Mouse (Mus musculus) kidney, postnatal 4 days (tissue): ENCODE measurements around the gene Btbd2.
A peak's percentile ranks its signal among the peaks of the same experiment; 100 is the strongest.

Experiments
- DNase-seq, 2 experiments: peaks; one replicate each; pipeline ENCODE4 v3.0.0; 2021; ENCODE audit warnings: mixed read lengths in 2 of 2

The Btbd2 gene

GRCm38 (mm10) chr10:80656863-80657623 is at the start of gene Btbd2:
Gene Btbd2 (minus strand): TSS chr10:80657071.
- DNase-seq: peak; percentile 44 to 60

DNA sequence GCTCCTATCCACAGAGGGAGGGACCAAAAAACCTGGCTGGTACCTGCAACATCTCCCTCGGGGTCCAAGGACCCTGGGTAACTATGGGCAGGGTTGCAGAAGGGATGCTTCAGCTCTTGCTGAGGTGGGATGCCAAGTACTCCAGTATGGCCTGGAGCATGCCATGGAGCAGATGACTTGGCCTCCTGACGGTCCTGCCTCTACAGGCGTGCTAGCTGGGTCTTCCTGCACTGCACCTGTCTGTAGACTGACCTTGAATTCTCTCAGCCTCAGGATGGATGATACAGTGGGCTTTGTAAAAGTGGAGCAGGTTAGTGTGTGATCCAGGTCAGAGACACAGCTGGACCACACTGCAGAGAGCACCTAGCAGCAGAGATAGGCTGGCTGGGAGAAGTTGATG is 48.6 kb upstream of the Btbd2 start:
- no peak for DNase-seq

GRCm38 (mm10) chr10:80705033-80705432 is 48.2 kb upstream of the Btbd2 start:
- DNase-seq: no peak

GRCm38 (mm10) chr10:80704418-80704817 is 47.5 kb upstream of the Btbd2 start:
- DNase-seq: no peak

- DNase-seq: no peak
Measured at GRCm38 (mm10) chr10:80703643-80704042, 46.8 kb upstream of the Btbd2 start.

DNA sequence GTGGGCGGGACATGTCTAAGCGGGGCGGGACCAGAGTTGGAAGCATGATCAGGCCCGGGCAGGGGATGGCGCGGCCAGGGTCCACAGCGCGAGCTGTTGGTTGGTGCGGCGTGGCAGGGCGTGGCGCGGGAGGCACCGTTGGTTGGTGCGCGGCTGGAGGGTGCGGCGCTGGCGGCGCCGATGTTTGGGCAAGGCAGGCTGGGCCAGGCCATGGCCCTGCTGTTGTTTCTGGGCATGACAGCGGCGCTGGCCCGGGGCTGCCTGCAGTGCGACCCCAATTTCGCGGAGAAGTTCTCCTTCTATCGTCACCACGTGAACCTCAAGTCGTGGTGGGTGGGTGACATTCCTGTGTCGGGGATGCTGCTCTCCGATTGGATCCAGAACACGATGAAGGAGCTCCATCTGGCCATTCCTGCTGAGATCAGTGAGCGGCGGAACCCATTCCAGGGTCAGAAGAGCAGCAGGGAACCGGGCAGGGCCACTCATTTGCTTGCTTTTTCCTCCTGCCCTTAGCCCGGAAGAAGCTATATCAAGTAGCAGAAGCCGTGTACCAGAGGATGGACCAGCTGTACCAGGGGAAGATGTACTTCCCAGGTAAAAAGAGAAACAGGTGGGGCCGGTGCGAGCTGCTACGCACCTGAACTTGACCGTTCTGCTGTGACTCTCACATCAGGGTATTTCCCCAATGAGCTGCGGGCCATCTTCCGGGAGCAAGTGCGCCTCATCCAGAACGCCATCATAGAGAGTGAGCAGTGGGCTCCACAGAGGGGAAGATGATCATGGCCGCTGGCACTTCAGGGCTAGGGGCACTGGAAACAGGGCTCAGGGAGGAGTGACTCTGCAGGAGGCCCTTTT is 45.9 kb upstream of the Btbd2 start:
- peak; percentile 96 to 98 for DNase-seq

DNA sequence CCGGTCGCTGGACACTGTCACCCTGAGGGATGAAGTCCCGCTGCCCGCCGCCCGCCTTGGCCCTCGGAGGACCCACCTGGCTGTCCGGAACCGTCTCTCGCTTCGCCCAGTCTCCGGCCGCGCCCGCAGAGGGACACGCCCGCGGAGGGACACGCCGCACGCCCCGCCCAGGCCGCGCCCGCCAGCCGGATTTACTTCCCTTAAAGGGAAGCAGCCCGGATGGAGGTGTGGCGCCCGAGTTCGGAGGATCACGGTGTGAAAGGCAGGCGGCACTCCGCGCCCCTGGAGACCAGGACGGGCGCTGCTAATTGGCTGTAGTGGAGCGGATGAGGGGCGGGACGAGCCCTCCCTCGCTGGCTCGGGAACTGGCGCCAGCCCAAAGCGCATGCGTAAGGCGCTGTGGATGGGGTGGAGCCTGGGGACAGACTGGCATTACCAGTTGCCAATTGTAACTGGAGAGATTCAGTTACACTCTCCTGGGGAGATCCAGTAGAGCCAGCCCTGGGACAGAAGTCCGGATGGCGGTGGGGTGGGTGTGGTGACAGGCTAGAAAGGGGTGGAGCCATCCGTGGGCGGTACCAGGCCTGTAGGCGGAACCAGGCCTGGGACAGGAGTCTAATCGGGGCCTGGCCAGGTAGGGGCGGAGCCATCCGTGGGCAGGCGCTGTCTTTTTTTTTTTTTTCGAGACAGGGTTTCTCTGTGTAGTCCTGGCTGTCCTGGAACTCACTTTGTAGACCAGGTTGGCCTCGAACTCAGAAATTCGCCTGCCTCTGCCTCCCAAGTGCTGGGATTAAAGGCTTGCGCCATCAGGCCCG is 45.1 kb upstream of the Btbd2 start, which contains the start of the genes Mob3a and Izumo4:
Gene Mob3a (minus strand): TSS at position 257 of the 815 bp plus-strand sequence.
Gene Izumo4 (plus strand): TSS at position 464 of the 815 bp plus-strand sequence.
- DNase-seq: peak; percentile 98 to 99

GRCm38 (mm10) chr10:80700732-80701131 is 43.9 kb upstream of the Btbd2 start:
- DNase-seq: no peak

DNA sequence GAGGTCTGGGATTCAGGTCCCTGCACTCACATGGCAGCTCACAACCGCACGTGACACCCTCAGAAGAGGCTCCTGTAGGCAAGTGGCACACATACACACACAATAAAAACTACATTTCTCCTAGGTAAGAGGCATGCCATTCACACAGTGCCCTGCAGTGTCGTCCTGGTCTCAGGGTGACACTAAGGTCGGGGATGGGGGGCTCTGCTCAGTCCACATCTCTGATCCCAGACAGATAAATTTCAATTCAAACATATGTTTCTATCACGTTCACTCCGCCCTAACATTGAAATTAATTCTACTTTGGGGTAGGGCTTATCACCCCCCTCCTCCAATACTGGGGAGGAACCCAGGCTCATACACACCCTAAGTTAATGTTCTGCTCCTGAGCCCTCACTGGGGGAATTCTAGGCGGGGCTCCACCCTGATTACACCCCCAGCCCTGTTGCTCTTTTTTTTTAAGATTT is 43.2 kb upstream of the Btbd2 start:
- no peak for DNase-seq

DNA sequence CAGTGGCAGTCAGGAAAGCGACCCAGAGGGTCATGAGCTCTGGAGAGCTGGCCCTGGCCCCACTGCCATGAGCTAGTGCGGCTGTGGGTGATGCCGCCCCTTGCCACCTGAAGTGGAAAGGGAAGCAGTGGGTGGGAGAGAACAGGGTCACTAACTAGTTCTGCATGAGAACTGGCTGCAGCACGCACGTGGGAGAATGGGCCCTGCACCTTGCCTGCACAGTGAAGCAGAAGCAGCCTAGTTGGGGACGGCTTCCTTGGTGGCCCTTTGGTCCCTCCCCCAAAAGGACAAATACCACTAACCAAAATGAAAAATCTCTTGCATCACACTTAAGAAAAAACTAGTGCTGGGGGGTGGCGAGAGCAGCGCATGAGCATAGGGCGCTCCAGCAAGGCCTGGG is 41.7 kb upstream of the Btbd2 start:
- DNase-seq: no peak

DNA sequence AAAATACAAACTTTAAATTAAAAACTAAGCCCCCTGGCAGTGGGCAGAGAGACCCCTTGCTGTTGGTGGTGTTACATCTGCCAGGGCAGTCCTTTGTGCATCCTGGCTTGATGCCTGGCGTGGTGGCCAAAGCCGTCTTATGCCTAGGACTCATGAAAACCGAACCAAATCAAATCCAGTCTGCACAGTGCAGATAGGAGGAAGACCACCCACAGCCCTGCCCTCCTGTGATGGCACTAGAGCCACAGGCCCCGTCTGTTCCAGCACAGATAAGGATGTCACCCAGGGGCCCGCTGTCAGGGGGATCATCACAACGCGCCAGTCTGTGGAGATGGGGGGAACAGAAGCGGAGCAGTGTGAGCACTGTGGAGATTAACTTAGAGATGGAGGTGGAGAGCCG is 40.9 kb upstream of the Btbd2 start:
- no peak for DNase-seq

DNA sequence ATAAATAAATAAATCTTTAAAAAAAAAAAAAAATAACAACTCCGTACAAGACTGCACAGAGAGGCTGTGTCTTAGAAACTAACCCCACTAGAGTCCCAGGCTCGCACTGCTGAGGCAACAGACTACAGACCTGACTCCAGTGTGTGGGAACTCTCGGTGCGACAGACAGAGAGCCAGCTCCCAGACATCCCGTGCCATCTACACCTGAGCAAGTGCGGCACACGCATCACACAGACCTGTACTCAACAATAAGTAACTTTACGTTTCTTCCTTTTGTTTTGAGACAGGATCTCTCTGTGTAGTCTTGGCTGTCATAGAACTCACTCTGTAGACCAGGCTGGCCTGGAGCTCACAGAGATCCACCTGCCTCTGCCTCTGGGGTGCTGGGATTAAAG is 40.5 kb upstream of the Btbd2 start:
- DNase-seq: no peak

DNA sequence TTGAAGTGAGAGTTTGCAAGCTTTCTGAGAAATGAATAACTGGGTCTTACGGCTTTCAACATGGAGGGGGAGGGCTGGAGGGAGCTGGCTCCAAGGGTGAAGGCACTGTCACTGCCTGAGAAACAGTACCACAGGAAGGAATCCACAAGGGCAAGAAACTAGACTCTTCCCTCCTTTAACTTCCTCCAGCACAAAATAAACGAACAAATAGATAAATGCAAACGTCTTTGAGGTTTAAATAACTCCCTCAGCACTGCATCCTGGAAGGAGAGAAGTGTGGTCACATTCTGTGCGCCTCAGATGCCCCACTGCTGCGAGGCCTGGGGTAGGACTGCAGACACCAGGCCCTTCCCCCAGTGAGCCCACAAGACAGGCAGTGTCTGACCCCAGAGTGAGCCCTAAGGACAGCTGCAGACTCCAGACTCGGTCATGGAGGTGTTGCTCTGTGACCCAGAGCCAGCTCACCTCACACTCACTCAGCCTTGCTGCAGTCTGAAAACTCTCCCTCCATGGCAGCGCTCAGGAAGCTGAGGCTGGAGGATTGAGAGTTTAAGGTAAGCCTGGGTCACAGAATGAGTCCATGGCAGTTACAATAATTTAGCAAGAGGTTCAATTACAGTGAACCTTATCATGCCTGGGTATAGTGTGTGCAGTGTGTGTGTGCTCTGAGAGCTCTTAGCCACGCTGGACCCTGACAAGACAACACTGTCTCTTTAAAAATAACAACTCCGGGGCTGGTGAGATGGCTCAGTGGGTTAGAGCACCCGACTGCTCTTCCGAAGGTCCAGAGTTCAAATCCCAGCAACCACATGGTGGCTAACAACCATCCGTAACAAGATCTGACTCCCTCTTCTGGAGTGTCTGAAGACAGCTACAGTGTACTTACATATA is 39.9 kb upstream of the Btbd2 start:
- DNase-seq: no peak

DNA sequence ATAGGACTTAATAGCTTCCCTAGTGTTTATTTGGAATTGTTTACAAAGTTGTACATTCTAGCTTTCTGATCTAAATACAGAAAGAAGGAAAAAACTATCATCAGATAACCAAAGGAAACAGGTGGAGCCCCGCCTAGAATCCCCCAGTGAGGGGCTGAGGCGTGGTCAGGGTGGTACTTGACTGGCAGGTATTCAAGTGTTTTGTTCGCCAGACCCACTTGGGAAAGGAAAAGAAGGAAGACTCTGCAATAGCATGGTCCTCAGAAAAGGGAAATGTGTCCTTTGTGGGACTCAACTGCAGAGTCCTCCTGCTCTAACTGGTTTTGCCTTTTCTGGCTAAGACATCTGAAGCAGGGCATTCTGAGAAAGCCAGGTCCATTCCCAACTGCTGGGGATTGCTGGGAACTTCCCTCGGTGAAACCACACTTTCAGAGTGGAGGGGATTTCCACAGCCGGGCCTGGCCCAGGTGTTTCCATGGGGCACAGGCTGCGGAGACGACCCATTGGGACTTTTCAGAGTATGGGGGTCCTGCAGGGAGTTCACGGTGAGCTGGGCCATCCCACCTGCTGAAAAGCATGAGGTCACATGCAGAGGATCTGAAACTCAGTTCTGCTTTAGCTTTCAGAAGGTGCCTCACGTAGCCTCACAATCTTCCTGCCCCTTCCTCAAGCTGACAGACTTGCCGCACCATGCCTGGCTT is 39.1 kb upstream of the Btbd2 start:
- no peak for DNase-seq

DNA sequence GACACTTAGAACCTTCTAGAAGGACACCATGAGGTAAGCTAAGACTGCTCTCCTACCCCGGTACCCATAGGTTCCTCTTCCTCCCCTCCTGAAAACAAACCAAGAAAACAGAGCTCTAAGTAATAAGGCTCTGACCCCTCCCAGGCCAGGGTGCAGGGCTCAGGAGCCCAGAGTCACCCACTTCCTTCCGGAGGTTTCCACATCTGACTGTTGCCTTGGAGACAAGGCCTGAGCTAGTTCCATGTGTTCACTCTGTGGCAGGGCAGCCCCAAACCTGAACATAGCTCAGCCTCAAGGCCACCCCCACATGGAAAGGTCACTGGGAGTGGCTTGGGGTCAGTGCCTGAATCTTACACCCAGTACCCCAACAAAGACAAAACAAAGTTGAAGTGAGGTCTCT is 38.3 kb upstream of the Btbd2 start:
- peak; percentile 26 to 49 for DNase-seq

DNA sequence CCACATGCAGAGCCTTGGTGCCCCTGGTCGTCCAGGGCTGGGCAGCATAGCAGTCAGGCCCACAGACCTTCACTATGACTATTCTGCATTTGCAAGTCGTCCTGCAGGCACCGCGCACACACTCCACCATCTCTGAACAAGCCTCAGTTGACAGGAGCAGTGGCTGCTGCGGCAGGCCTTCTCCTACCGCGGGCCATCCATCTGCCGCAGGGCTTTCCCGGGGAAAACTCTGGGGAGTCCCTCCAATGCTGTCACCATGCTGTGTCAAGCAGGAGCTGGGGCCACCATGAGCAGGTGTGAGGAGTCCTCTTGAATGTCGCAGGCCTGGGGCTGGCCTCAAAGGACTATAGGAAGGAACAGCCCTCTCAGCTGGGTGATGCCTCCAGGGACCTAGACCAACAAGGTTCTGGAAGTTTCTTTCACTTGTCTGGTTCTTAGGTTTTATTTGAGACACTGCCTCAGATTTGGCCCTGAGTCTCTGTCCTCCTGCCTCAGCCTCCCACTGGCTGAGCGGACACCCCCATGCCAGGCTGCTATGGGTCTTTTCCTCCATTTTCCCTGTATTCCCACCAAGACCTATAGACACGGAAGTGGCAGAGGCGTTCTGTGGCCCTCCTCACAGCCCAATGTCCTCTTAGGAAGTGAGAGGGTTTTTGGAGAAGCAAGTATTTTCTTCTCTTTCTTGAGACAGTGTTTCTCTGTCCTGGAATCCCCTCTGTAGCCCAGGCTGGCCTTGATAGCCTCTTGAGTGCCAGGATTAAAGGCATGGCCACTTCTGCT is 37.5 kb upstream of the Btbd2 start:
- no peak for DNase-seq

DNA sequence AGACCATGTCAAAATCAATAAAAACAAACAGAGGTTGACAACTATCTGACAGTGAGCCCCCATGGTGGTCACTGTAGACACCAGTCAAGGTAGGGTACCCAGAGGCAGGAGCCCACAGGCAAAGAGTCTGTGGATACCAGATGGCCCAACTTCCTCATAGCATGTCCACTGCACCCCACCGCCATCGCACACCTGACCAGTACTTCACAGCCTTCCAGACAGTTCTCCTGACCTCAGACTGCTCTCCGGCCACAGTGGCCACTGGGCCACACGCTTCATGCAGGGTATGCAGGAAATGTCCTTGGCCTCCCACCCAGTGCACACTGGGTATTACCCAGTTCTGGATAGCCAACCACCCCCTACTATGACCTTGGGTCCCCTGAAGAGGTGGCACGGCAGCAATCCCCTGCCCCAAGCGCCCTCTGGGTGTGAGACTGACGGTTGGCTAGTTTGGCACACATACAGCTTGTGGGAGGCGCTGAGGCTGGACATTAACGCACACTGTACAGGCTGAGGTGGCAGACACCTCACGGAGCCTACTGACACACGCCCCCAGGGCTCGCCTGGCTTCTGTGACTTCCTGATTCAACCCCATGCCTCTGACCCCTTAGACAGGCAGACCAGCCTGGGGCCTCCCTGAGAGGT is 36.7 kb upstream of the Btbd2 start:
- peak in 1 of 2 experiments; percentile 38 for DNase-seq

DNA sequence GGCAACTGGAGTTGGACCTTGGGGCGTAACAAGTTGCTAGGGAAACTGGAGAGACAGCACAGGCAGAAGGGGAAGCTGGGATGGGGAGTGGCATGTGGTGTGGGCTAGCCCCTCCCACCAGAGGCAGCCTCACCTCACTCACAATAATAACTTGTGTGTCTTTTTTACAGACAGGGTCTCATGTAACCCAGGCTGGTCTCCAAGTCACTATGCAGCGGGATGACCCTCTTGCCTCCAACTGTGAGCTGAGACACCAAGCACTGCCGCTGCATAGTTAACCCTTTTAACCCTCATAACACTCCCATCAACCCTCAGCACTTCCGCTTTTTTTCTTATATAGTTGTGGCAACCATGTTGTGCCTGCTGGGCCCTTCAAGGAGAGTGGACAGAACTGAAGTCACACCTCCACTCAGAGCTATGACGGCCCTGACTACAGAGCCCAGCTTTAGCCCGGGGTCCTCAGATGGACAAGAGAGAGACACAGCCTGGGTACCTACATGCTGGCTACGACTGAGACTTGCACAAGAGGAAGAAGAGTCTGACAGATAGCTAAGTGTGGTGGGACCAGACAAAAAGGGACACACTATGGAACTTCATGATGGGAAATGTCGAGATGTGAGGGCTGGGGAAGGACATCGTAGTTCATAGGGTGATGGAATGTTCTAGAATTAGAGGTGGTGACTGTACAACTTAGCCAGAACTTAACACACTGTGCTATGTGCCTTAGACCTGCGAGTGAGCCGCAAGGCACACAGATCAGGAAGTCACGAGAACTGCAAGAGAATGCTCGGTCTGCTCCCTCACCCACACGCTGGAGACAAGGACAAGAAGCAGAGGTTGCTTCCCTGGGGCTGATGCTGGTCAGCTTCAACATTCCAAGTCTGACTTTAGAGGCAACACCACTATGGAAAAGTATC is 35.6 kb upstream of the Btbd2 start:
- no peak for DNase-seq

- peak; percentile 81 to 89 for DNase-seq
Measured at GRCm38 (mm10) chr10:80687850-80688249, 31.0 kb upstream of the Btbd2 start.
